8 mouse cellular contexts compared by ENCODE assay signal in genomic region chr3:65455597-65456284, GRCm38 (mm10).
DNase-seq lines count a peak whose midpoint lies in the region; ATAC-seq lines count a peak whose summit lies in the region.

No protein-coding gene starts in this region.

- no peak overlapping the region for H3K4me3 ChIP-seq in hindbrain, embryonic 16.5 days (ENCODE audit: low read length)
- H3K4me3 ChIP-seq in midbrain, embryonic 14.5 days (replicated peaks; ENCODE audit: low read depth, low read length): no peak overlapping the region

- H3K4me2 ChIP-seq in hindbrain, embryonic 16.5 days (ENCODE audit: low read length): peak overlapping the region; percentile 13; the same call in 1 of the 2 replicates
- H3K4me2 ChIP-seq in midbrain, embryonic 14.5 days (ENCODE audit: low read length): no peak overlapping the region

- no peaks in the 10 kb centered on the region for H3K36me3 ChIP-seq in hindbrain, embryonic 16.5 days (ENCODE audit: control insufficient read depth, insufficient read depth, low read length)
- no peaks in the 10 kb centered on the region for H3K36me3 ChIP-seq in midbrain, embryonic 14.5 days (ENCODE audit: control insufficient read depth, insufficient read depth, low read length)

- peak; percentile 99 for ATAC-seq in hindbrain, embryonic 16.5 days
- peak; percentile 91 for ATAC-seq in midbrain, embryonic 14.5 days (ENCODE audit: low FRiP score, low TSS enrichment)
- ATAC-seq in megakaryocyte progenitor cell, adult 5-6 weeks (replicated peaks; ENCODE audit: poor library complexity): no peak

- peaks cover 5% of the 10 kb centered on the region; the same call in 1 of the 2 replicates for H3K4me1 ChIP-seq in hindbrain, embryonic 16.5 days (ENCODE audit: control insufficient read depth, insufficient read depth, low read depth, low read length)
- 0 out of 2 replicates have a peak, but pooled peaks cover 2% of the 10 kb centered on the region for H3K4me1 ChIP-seq in midbrain, embryonic 14.5 days (ENCODE audit: control insufficient read depth, insufficient read depth, low read length)

- H3K9me3 ChIP-seq in hindbrain, embryonic 16.5 days (ENCODE audit: control insufficient read depth, low read length): peaks cover 3% of the 10 kb centered on the region
- H3K9me3 ChIP-seq in midbrain, embryonic 14.5 days (ENCODE audit: control insufficient read depth, low read length): 0 out of 2 replicates have a peak, but pooled peaks cover 3% of the 10 kb centered on the region

- H3K9ac ChIP-seq in hindbrain, embryonic 16.5 days (ENCODE audit: low read depth, low read length): no peak overlapping the region
- no peak overlapping the region for H3K9ac ChIP-seq in midbrain, embryonic 14.5 days (replicated peaks; ENCODE audit: low read length)

- peak; percentile 59 for DNase-seq in adrenal gland, postnatal 25 days
- peak; percentile 59 for DNase-seq in embryo, embryonic 11 days
- peak; percentile 63 for DNase-seq in gastrocnemius, postnatal 10 days
- DNase-seq in left cerebral cortex, adult 18-20 months (ENCODE audit: low spot score in 2 of 2): peak; percentile 39 to 40
- DNase-seq in midbrain, embryonic 14.5 days: peak; percentile 81
- peak; percentile 85 for DNase-seq in testis, postnatal 10 days (ENCODE audit: low spot score)

- H3K27ac ChIP-seq in hindbrain, embryonic 16.5 days (ENCODE audit: low read depth, low read length): peak overlapping the region; percentile 77
- peak overlapping the region; percentile 68 for H3K27ac ChIP-seq in midbrain, embryonic 14.5 days (replicated peaks; ENCODE audit: low read depth, low read length)

- no peaks in the 10 kb centered on the region for H3K27me3 ChIP-seq in hindbrain, embryonic 16.5 days (replicated peaks; ENCODE audit: control insufficient read depth, insufficient read depth, low read length)
- H3K27me3 ChIP-seq in midbrain, embryonic 14.5 days (ENCODE audit: control insufficient read depth, insufficient read depth, low read length): no peaks in the 10 kb centered on the region

- 25% methylated on average over 14 of the region's 14 CpGs for WGBS in hindbrain, embryonic 16.5 days
- 29% methylated on average over 14 of the region's 14 CpGs for WGBS in midbrain, embryonic 14.5 days
